In genomic region chr16:21742898-21743297, GRCm38 (mm10) we compare ENCODE assay signal across 24 mouse cellular contexts. TPM values are rescaled to one million over a fixed set of nuclear protein-coding genes. Genes with fewer than 3 reads are reported as not detected.
DNase-seq lines count a peak whose midpoint lies in the region; ATAC-seq and TF ChIP-seq lines count a peak whose summit lies in the region.
"Had no signal": no experiment of that assay in that cellular context is flagged by ENCODE, and none has a peak within 500 bp of the region (broad histone marks: within the 10 kb centered on the region; RNA-seq: fewer than 3 reads in every experiment).

No protein-coding gene starts in this region.

- H3K4me1 ChIP-seq in hindbrain, postnatal 0 days (ENCODE audit: insufficient read depth, low read length): no peaks in the 10 kb centered on the region
- H3K4me1 ChIP-seq in hindbrain, embryonic 12.5 days: no peaks in the 10 kb centered on the region
- peaks cover 18 to 22% of the 10 kb centered on the region in 2 experiments for H3K4me1 ChIP-seq in MEL (ENCODE audit: control insufficient read depth in 1 of 2, insufficient read depth in 2 of 2, low read length in 2 of 2)
- H3K4me1 ChIP-seq: heart, embryonic 13.5 days; hindbrain, embryonic 10.5 days; intestine, embryonic 15.5 days; midbrain, embryonic 15.5 days had no signal

- H3K27me3 ChIP-seq in hindbrain, postnatal 0 days (ENCODE audit: insufficient read depth, low read length): no peaks in the 10 kb centered on the region
- H3K27me3 ChIP-seq in hindbrain, embryonic 12.5 days: no peaks in the 10 kb centered on the region
- no peaks in the 10 kb centered on the region for H3K27me3 ChIP-seq in MEL (ENCODE audit: control insufficient read depth in 1 of 2, insufficient read depth in 2 of 2, low read length in 2 of 2)
- H3K27me3 ChIP-seq: heart, embryonic 13.5 days; intestine, embryonic 15.5 days; midbrain, embryonic 15.5 days had no signal

- no peak for TF ChIP-seq CTCF in hindbrain, postnatal 0 days (IDR thresholded peaks at IDR 0.05; ENCODE audit: low read depth)
- no peak for TF ChIP-seq CTCF in MEL (IDR thresholded peaks at IDR 0.05 in 2 of 3, conservative IDR thresholded peaks at IDR 0.05 in 1 of 3; ENCODE audit: control insufficient read depth in 1 of 3, insufficient read depth in 1 of 3, low read depth in 2 of 3, low read length in 3 of 3, poor library complexity in 1 of 3, severe bottlenecking in 1 of 3)

- H3K27ac ChIP-seq in hindbrain, postnatal 0 days: no peak overlapping the region
- no peak overlapping the region for H3K27ac ChIP-seq in hindbrain, embryonic 12.5 days
- H3K27ac ChIP-seq in MEL (ENCODE audit: control insufficient read depth, low read depth, low read length): peak overlapping the region; percentile 53
- H3K27ac ChIP-seq: heart, embryonic 13.5 days; hindbrain, embryonic 10.5 days; intestine, embryonic 15.5 days; macrophage; midbrain, embryonic 15.5 days had no signal

- peak; percentile 64; the same call in 1 of the 2 replicates for ATAC-seq in hindbrain, postnatal 0 days
- ATAC-seq in hindbrain, embryonic 12.5 days (ENCODE audit: low FRiP score): no peak
- ATAC-seq: forebrain, embryonic 14.5 days; hindbrain, embryonic 16.5 days; intestine, embryonic 15.5 days; lung, postnatal 0 days; midbrain, embryonic 15.5 days had no signal

- no peaks in the 10 kb centered on the region for H3K79me2 ChIP-seq in MEL (ENCODE audit: control insufficient read depth, insufficient read depth, low read length, poor library complexity)

- H3K36me3 ChIP-seq in hindbrain, postnatal 0 days (ENCODE audit: insufficient read depth, low read length): no peaks in the 10 kb centered on the region
- H3K36me3 ChIP-seq in hindbrain, embryonic 12.5 days: no peaks in the 10 kb centered on the region
- H3K36me3 ChIP-seq in MEL (ENCODE audit: control insufficient read depth in 1 of 2, insufficient read depth in 2 of 2, low read length in 2 of 2): peaks cover 0 to 13% of the 10 kb centered on the region in 2 experiments; a peak in 2 of 4 replicates
- H3K36me3 ChIP-seq: heart, embryonic 13.5 days; hindbrain, embryonic 10.5 days; intestine, embryonic 15.5 days; midbrain, embryonic 15.5 days had no signal

- H3K4me2 ChIP-seq in hindbrain, postnatal 0 days (ENCODE audit: low read depth, low read length): no peak overlapping the region
- no peak overlapping the region for H3K4me2 ChIP-seq in hindbrain, embryonic 12.5 days (replicated peaks)
- H3K4me2 ChIP-seq: heart, embryonic 13.5 days; intestine, embryonic 15.5 days; midbrain, embryonic 15.5 days had no signal

- no peak overlapping the region for H3K9ac ChIP-seq in hindbrain, postnatal 0 days (replicated peaks; ENCODE audit: low read length)
- no peak overlapping the region for H3K9ac ChIP-seq in hindbrain, embryonic 12.5 days
- H3K9ac ChIP-seq in MEL (ENCODE audit: control insufficient read depth, low read depth, low read length, poor library complexity, severe bottlenecking): no peak overlapping the region
- H3K9ac ChIP-seq: heart, embryonic 13.5 days; intestine, embryonic 15.5 days; midbrain, embryonic 15.5 days had no signal

- peak; percentile 53 for DNase-seq in hindbrain, postnatal 0 days (ENCODE audit: low spot score)
- no peak for DNase-seq in MEL (ENCODE audit: low read depth, low spot score)
- peak; percentile 77 for DNase-seq in Muller cell, postnatal 12 days (ENCODE audit: inconsistent ontology term)
- peak; percentile 97 for DNase-seq in retina, postnatal 1 day
- DNase-seq in T-cell, adult 2 months (ENCODE audit: low spot score): no peak
- DNase-seq: adrenal gland, postnatal 14 days; B cell, adult 2 months; cerebellum, adult 11-12 months; cerebellum, adult 9-11 months; gastrocnemius, postnatal 25 days; kidney, adult 2 months; kidney, postnatal 4 days; left cerebral cortex, postnatal 4 days; lung, adult 18-20 months; right cerebral cortex, postnatal 14 days had no signal

- WGBS in hindbrain, postnatal 0 days: 83% methylated on average over 5 of the region's 5 CpGs
- 88% methylated on average over 5 of the region's 5 CpGs for WGBS in hindbrain, embryonic 12.5 days

- TF ChIP-seq POLR2A in MEL (IDR thresholded peaks at IDR 0.05; ENCODE audit: control insufficient read depth in 1 of 2, insufficient read depth in 1 of 2, low read depth in 1 of 2, low read length in 2 of 2, poor library complexity in 1 of 2): no peak

- no peak for TF ChIP-seq EP300 in MEL (IDR thresholded peaks at IDR 0.05; ENCODE audit: low read depth in 1 of 2, low read length in 2 of 2)

- no peak overlapping the region for H3K4me3 ChIP-seq in hindbrain, postnatal 0 days (ENCODE audit: low read length)
- no peak overlapping the region for H3K4me3 ChIP-seq in hindbrain, embryonic 12.5 days
- no peak overlapping the region for H3K4me3 ChIP-seq in MEL (ENCODE audit: control insufficient read depth in 1 of 2, insufficient read depth in 1 of 2, low read depth in 2 of 2, low read length in 2 of 2)
- H3K4me3 ChIP-seq: heart, embryonic 13.5 days; hindbrain, embryonic 10.5 days; intestine, embryonic 15.5 days; midbrain, embryonic 15.5 days had no signal

- no peaks in the 10 kb centered on the region for H3K9me3 ChIP-seq in hindbrain, postnatal 0 days (ENCODE audit: low read length)
- no peaks in the 10 kb centered on the region for H3K9me3 ChIP-seq in hindbrain, embryonic 12.5 days (replicated peaks)
- no peaks in the 10 kb centered on the region for H3K9me3 ChIP-seq in MEL (replicated peaks; ENCODE audit: insufficient read depth, low read length)
- H3K9me3 ChIP-seq: heart, embryonic 13.5 days; intestine, embryonic 15.5 days; midbrain, embryonic 15.5 days had no signal

- no peak for TF ChIP-seq RAD21 in MEL (IDR thresholded peaks at IDR 0.05; ENCODE audit: low read depth, low read length)

TF ChIP-seq in MEL, 35 proteins besides CTCF, POLR2A, EP300 and RAD21:
- TF ChIP-seq MAX (IDR thresholded peaks at IDR 0.05; ENCODE audit: low read length): no peak
- no peak for TF ChIP-seq MAZ (IDR thresholded peaks at IDR 0.05; ENCODE audit: low read depth, low read length)
- no peak for TF ChIP-seq E2F4 (IDR thresholded peaks at IDR 0.05; ENCODE audit: borderline replicate concordance, low read depth, low read length)
- no peak for TF ChIP-seq MYB (IDR thresholded peaks at IDR 0.05; ENCODE audit: low read depth, low read length)
- no peak for TF ChIP-seq POLR2AphosphoS5 (IDR thresholded peaks at IDR 0.05; ENCODE audit: borderline replicate concordance, low read depth, low read length)
- no peak for TF ChIP-seq POLR2AphosphoS2 (IDR thresholded peaks at IDR 0.05; ENCODE audit: low read length)
- no peak for TF ChIP-seq TAL1 (IDR thresholded peaks at IDR 0.05; ENCODE audit: low read length)
- no peak for TF ChIP-seq ZKSCAN1 (IDR thresholded peaks at IDR 0.05; ENCODE audit: low read depth, low read length)
- TF ChIP-seq KAT2A (conservative IDR thresholded peaks at IDR 0.05; ENCODE audit: low read depth, low read length): no peak
- TF ChIP-seq MEF2A (IDR thresholded peaks at IDR 0.05; ENCODE audit: extremely low read depth, insufficient replicate concordance, low read depth, low read length, poor library complexity, severe bottlenecking): no peak
- TF ChIP-seq TBP (IDR thresholded peaks at IDR 0.05; ENCODE audit: low read depth, low read length): no peak
- TF ChIP-seq MXI1 (IDR thresholded peaks at IDR 0.05; ENCODE audit: low read depth, low read length): no peak
- TF ChIP-seq UBTF (IDR thresholded peaks at IDR 0.05; ENCODE audit: borderline replicate concordance, insufficient read depth, low read depth, low read length): no peak
- no peak for TF ChIP-seq ZMIZ1 (IDR thresholded peaks at IDR 0.05; ENCODE audit: low read depth, low read length)
- TF ChIP-seq SMC3 (IDR thresholded peaks at IDR 0.05; ENCODE audit: low read depth, low read length): no peak
- TF ChIP-seq TCF12 (IDR thresholded peaks at IDR 0.05; ENCODE audit: low read depth, low read length): no peak
- no peak for TF ChIP-seq CHD2 (IDR thresholded peaks at IDR 0.05; ENCODE audit: low read length)
TF ChIP-seq in MEL: peak in this region for 0.

RNA-seq across cellular contexts. Expression of gene Ehhadh, which starts 44.7 kb away (rescaled TPM):
- 2.6 and 4.0 TPM in 2 replicates for total RNA-seq in hindbrain, postnatal 0 days (2014; rRNA removed)
- 2.2 and 2.3 TPM in 2 replicates for polyA plus RNA-seq in hindbrain, postnatal 0 days (2015; fragmentation: Nextera tagmentation; extraction: Ambion mirVana)
- polyA plus RNA-seq in hindbrain, embryonic 12.5 days (2016; fragmentation: Nextera tagmentation; extraction: Ambion mirVana): 1.6 and 2.1 TPM in 2 replicates
- 4.3 and 5.3 TPM in 2 replicates for total RNA-seq in MEL (2012; rRNA removed)
- polyA plus RNA-seq in MEL (2012; ENCODE audit: insufficient read depth in 1 of 2, insufficient read length in 2 of 2, low read depth in 1 of 2, low replicate concordance in 2 of 2, missing spikeins in 1 of 2): 1 to 10 TPM in 1 of 2 experiments, not detected in 1; 6.6 TPM

RNA-seq across cellular contexts. Expression of gene 2510009E07Rik, which starts 48.4 kb away (rescaled TPM):
- 52.9 and 54.4 TPM in 2 replicates for total RNA-seq in hindbrain, postnatal 0 days (2014; rRNA removed)
- polyA plus RNA-seq in hindbrain, postnatal 0 days (2015; fragmentation: Nextera tagmentation; extraction: Ambion mirVana): 46.7 and 46.8 TPM in 2 replicates
- 54.6 and 56.0 TPM in 2 replicates for polyA plus RNA-seq in hindbrain, embryonic 12.5 days (2016; fragmentation: Nextera tagmentation; extraction: Ambion mirVana)
- total RNA-seq in MEL (2012; rRNA removed): not detected in 2 replicates
- polyA plus RNA-seq in MEL (2012; ENCODE audit: insufficient read depth in 1 of 2, insufficient read length in 2 of 2, low read depth in 1 of 2, low replicate concordance in 2 of 2, missing spikeins in 1 of 2): not detected

RNA-seq across cellular contexts. Expression of gene Map3k13, which starts 51.2 kb away (rescaled TPM):
- 12.8 and 12.9 TPM in 2 replicates for total RNA-seq in hindbrain, postnatal 0 days (2014; rRNA removed)
- polyA plus RNA-seq in hindbrain, postnatal 0 days (2015; fragmentation: Nextera tagmentation; extraction: Ambion mirVana): 3.9 and 4.5 TPM in 2 replicates
- 7.8 and 9.3 TPM in 2 replicates for polyA plus RNA-seq in hindbrain, embryonic 12.5 days (2016; fragmentation: Nextera tagmentation; extraction: Ambion mirVana)
- 0.20 and 0.23 TPM in 2 replicates for total RNA-seq in MEL (2012; rRNA removed)
- polyA plus RNA-seq in MEL (2012; ENCODE audit: insufficient read depth in 1 of 2, insufficient read length in 2 of 2, low read depth in 1 of 2, low replicate concordance in 2 of 2, missing spikeins in 1 of 2): under 1 TPM in 1 of 2 experiments, not detected in 1; 0.82 TPM

Comparison
In these comparisons a context has a peak if more than half of its experiments do, and no peak if none do; other contexts are left out.
1. DNase-seq: peak in hindbrain, postnatal 0 days (single experiment), Muller cell, postnatal 12 days (single experiment) and retina, postnatal 1 day (single experiment); none in MEL (single experiment) and T-cell, adult 2 months (single experiment).
2. RNA of gene 2510009E07Rik, which starts 48.4 kb away (polyA plus RNA-seq): 54.6 to 56.0 TPM in hindbrain, embryonic 12.5 days and 46.7 to 46.8 TPM in hindbrain, postnatal 0 days; not detected in MEL; every median in the first group is over 10 times any median in the second.